Mouse (Mus musculus): ENCODE data around the gene Gm10491. TPM values are rescaled to one million over a fixed set of nuclear protein-coding genes. Genes with fewer than 3 reads are reported as not detected.

The Gm10491 gene
- polyA plus RNA-seq, 1 experiment: not detected

GRCm38 (mm10) chrX:7863181-7863580 is 44.5 kb downstream of the Gm10491 start:
- TF ChIP-seq POLR2A (IDR thresholded peaks at IDR 0.05; ENCODE audit: control insufficient read depth, low read depth, low read length): no peak
- no peak for TF ChIP-seq CTCF (IDR thresholded peaks at IDR 0.05; ENCODE audit: control insufficient read depth, insufficient read depth, insufficient replicate concordance, low read depth, low read length)

DNA sequence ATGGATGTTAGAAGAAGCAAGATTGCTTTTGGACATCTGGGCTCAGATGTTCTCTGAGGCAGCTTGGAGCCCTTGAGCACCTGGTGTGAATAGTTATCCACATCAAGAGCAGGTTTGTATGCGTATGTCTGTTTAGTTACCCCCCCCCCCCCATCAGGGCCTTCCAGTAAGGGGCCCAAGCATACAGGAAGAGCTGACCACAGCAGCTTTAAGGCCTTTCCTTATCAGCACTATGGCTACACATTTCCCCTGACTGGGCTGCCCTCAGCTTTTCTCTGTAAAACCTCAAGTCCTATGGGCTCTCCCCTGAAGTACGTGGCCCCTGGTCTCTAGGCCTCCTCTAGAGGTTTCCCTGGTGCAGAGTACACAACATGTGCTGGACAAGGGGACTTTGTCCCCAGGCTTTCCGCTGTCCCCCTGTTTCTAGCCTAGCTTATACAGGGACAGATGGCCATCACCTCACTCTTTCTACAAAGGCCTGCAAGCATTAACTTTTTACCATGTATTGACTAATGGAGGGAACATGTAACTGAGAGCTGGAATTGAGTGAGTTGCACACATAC is 48.4 kb downstream of the Gm10491 start:
- Histone ChIP-seq H3K4me3 (ENCODE audit: control insufficient read depth, low read depth, low read length) (no peak overlapping the region), H3K27ac (ENCODE audit: control insufficient read depth, insufficient read depth, low read depth, low read length) (no peak overlapping the region), H3K4me1 (ENCODE audit: control insufficient read depth, insufficient read depth, low read length) (no peaks in the 10 kb centered on the region), H3K27me3 (ENCODE audit: control insufficient read depth, insufficient read depth, low read length) (no peaks in the 10 kb centered on the region), H3K36me3 (ENCODE audit: control insufficient read depth, insufficient read depth, low read length) (no peaks in the 10 kb centered on the region)
- TF ChIP-seq POLR2A (IDR thresholded peaks at IDR 0.05; ENCODE audit: control insufficient read depth, low read depth, low read length) (no peak), CTCF (IDR thresholded peaks at IDR 0.05; ENCODE audit: control insufficient read depth, insufficient read depth, insufficient replicate concordance, low read depth, low read length) (no peak)

More at GRCm38 (mm10) chrX:7863181-7863580, 44.5 kb downstream of the Gm10491 start:
- H3K27ac ChIP-seq (ENCODE audit: control insufficient read depth, insufficient read depth, low read depth, low read length): no peak overlapping the region
- no peak overlapping the region for H3K4me3 ChIP-seq (ENCODE audit: control insufficient read depth, low read depth, low read length)
- no peaks in the 10 kb centered on the region for H3K4me1 ChIP-seq (ENCODE audit: control insufficient read depth, insufficient read depth, low read length)
- no peaks in the 10 kb centered on the region for H3K36me3 ChIP-seq (ENCODE audit: control insufficient read depth, insufficient read depth, low read length)
- no peaks in the 10 kb centered on the region for H3K27me3 ChIP-seq (ENCODE audit: control insufficient read depth, insufficient read depth, low read length)

Other genes with a start within 250 kb of the Gm10491 start
- gene Plp2, start 236.4 kb downstream of the Gm10491 start, polyA plus RNA-seq (2012; rRNA removed): 6.2 and 12.9 TPM in 2 replicates
- 0.17 and 0.21 TPM in 2 replicates for gene Magix, start 226.6 kb downstream of the Gm10491 start, polyA plus RNA-seq (2012; rRNA removed)
- gene Gpkow, start 210.7 kb downstream of the Gm10491 start, polyA plus RNA-seq (2012; rRNA removed): 3.8 and 4.0 TPM in 2 replicates
- 8.0 and 9.4 TPM in 2 replicates for gene Wdr45, start 193.5 kb downstream of the Gm10491 start, polyA plus RNA-seq (2012; rRNA removed)
- gene Gm45208, start 185.6 kb downstream of the Gm10491 start, polyA plus RNA-seq (2012; rRNA removed): 0.32 and 0.40 TPM in 2 replicates
- gene Praf2, start 179.4 kb downstream of the Gm10491 start, polyA plus RNA-seq (2012; rRNA removed): 1.5 and 2.8 TPM in 2 replicates
- 1.8 and 3.2 TPM in 2 replicates for gene Ccdc120, start 156.9 kb downstream of the Gm10491 start, polyA plus RNA-seq (2012; rRNA removed)
- 11.9 and 14.2 TPM in 2 replicates for gene Tfe3, start 145.3 kb downstream of the Gm10491 start, polyA plus RNA-seq (2012; rRNA removed)
- 11.3 and 11.9 TPM in 2 replicates for gene Gripap1, start 118.1 kb downstream of the Gm10491 start, polyA plus RNA-seq (2012; rRNA removed)
- gene Kcnd1, start 85.5 kb downstream of the Gm10491 start, polyA plus RNA-seq (2012; rRNA removed): 0.79 and 1.3 TPM in 2 replicates
- 7.0 and 8.2 TPM in 2 replicates for gene Otud5, start 66.5 kb downstream of the Gm10491 start, polyA plus RNA-seq (2012; rRNA removed)
- 4.5 and 4.6 TPM in 2 replicates for gene Pim2, start 29.6 kb downstream of the Gm10491 start, polyA plus RNA-seq (2012; rRNA removed)
- 19.8 and 22.3 TPM in 2 replicates for gene Slc35a2, start 23.8 kb downstream of the Gm10491 start, polyA plus RNA-seq (2012; rRNA removed)
- 6.9 and 7.2 TPM in 2 replicates for gene Pqbp1, start 8.6 kb downstream of the Gm10491 start, polyA plus RNA-seq (2012; rRNA removed)
- gene Timm17b, start 8.5 kb downstream of the Gm10491 start, polyA plus RNA-seq (2012; rRNA removed): 19.0 and 21.0 TPM in 2 replicates
- gene Gm10490, start 1.7 kb upstream of the Gm10491 start, polyA plus RNA-seq (2012; rRNA removed): not detected in 2 replicates
- gene Pcsk1n, start 12.0 kb upstream of the Gm10491 start, polyA plus RNA-seq (2012; rRNA removed): 8.2 and 10.0 TPM in 2 replicates
- gene Eras, start 20.8 kb upstream of the Gm10491 start, polyA plus RNA-seq (2012; rRNA removed): 0.32 and 0.41 TPM in 2 replicates
- gene Hdac6, start 40.1 kb upstream of the Gm10491 start, polyA plus RNA-seq (2012; rRNA removed): 63.1 and 65.4 TPM in 2 replicates
- 16.8 and 22.1 TPM in 2 replicates for gene Gata1, start 70.2 kb upstream of the Gm10491 start, polyA plus RNA-seq (2012; rRNA removed)
- gene Glod5, start 110.7 kb upstream of the Gm10491 start, polyA plus RNA-seq (2012; rRNA removed): not detected in 2 replicates
- gene Suv39h1, start 166.9 kb upstream of the Gm10491 start, polyA plus RNA-seq (2012; rRNA removed): 8.1 and 10.0 TPM in 2 replicates
- gene Was, start 182.7 kb upstream of the Gm10491 start, polyA plus RNA-seq (2012; rRNA removed): 0.13 and 0.20 TPM in 2 replicates
- gene Wdr13, start 225.1 kb upstream of the Gm10491 start, polyA plus RNA-seq (2012; rRNA removed): 70.5 and 78.2 TPM in 2 replicates
- gene Rbm3, start 238.0 kb upstream of the Gm10491 start, polyA plus RNA-seq (2012; rRNA removed): 18.4 and 19.6 TPM in 2 replicates

Data from testis, adult 2 months (tissue).